Mouse (Mus musculus): ENCODE data around the gene Gdf15.

The Gdf15 gene

DNA sequence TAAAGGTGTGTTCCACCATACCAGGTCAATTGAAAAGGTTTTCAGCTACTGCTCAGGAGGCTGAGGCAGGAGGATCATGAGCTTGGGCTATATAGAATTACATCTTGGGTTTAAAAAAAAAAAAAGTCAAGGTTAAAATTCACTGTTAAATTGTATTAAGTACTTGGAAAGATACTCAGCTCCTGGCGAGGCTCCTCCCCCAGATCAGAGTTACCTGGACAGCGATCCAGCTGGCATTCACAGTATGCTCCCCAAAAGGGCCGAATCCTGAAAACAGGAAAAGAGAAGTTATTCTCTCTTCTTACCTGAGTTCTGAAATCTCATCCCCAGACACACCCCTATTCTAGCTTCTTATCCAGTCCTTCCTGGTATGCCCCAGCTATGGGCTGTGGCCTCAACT lies 25.0 kb upstream of the Gdf15 start:
- DNase-seq (ENCODE audit: low read depth, low spot score), result no peak

DNA sequence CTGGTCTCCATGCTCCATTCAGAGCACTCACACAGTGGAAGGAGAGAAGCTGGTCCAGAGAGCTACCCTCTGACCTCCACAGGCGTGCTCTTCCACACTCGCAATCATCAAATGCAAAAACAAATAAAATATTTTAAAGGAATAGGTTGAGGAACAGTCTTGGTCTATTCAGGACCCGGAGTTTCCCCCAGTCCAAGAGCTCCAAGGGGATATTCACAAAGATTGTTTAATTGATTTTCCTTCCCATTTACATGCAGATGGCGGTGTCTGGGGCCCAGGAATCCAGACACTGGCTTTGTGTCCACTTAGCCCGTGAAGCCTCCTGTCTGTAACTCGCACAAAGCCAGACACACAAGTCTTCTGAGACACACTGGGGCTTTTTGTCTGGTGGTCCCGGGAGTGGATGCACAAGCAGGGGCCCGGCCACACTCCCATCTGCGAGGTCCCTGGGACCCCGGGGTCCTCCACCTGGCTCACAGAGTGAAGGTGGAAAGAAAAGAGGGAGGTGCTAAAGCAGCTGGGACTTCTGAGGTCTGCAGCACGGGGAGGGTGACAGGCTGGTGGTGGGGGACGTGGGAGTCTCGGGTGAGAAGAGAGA lies 24.0 kb upstream of the Gdf15 start:
- DNase-seq (ENCODE audit: low read depth, low spot score), result no peak

DNA sequence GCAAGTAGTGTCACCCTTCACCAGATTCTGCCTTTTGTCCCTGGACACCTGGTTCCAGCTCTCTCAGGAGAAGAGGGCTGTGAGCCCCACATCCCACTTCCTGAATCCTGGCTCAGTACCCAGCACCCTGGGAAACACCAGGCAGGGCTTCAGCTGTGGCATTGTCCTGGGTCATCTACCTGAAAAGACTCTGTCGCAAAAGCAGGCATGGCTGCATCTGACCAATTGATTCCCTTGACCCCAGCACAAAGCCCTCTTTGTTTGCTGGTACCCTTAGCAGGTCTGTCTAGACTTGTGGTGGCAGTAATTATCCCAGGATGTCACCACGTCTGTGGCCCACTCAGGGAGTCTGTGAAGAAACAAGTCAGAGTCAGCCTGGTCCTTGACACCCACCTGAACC lies 23.2 kb upstream of the Gdf15 start:
- DNase-seq (ENCODE audit: low read depth, low spot score), result no peak

DNA sequence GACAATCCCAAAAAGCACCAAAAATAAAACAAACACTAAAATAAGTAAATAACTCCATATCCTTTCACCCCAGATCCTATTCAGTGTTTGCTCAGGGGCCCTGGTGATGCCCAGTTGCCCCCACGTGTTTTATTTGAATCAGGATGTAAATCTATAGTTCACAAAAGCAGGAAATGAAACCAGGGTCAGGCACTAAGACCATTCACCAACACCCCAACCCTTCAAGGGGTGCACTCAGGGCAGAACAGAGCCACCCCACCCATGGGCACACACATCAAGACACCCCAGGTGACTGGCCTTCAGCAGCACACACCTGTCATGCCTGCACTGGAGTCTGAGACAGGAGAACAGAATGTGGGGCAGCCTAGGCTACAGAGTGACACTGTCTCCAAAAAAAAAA lies 21.9 kb upstream of the Gdf15 start:
- no peak for DNase-seq (ENCODE audit: low read depth, low spot score)

DNA sequence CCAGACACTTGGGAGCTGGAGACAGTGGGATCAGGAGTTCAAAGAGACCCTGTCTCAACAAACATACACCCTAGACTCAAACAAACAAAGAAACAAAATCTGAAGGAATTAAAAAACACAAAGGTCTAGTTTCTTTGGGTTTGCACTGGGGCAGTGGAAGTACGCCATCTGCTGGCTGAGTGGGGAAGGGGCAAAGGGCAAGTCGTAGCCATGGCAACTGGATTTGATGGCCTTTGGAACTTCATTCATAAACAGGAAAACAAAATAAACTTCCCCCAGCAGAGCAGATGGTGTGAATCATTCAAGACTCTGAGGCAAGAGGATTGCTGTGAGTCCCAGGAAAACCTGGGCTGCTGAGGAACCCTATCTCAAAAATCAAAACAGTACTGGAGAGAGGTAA lies 21.0 kb upstream of the Gdf15 start:
- no peak for DNase-seq (ENCODE audit: low read depth, low spot score)

DNA sequence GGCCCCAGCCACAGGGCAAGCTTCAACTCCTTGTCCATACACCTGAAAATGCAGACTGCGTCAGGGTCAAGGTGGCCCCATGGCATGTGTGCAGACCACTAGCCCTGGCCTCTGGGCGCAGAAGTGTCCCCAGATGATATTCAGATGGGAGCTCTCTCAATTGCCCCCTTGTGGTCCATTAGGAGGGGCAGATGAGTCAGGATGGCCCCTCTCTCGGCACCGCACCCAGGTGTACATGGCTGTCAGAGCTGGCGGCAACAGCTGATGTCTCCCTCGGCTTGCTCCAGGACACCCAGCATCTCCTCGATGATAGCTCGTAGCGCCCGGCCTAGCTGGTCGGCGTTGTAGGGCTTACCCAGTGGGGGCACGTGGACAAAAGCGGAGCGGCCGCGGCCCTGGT lies 18.1 kb upstream of the Gdf15 start:
- DNase-seq (ENCODE audit: low read depth, low spot score), result no peak

DNA sequence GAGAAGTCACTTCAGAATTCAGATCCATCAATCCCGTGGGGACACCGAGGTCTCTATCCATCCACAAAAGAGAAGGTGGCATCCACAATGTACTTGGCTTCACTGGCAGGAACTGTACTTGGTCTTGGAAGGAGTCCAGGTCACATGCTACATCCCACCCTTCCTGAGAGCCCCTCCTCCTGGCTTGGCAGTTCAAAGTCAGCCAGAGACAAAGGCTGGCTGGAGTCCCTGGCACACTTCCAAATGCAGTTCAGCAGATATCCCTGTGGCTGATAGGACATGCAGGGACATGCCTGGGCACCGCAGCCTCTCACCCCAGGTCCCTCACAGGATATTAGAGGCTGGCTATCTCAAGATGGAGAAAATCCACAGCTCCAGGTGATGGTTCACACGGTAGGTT lies 17.1 kb upstream of the Gdf15 start:
- no peak for DNase-seq (ENCODE audit: low read depth, low spot score)

DNA sequence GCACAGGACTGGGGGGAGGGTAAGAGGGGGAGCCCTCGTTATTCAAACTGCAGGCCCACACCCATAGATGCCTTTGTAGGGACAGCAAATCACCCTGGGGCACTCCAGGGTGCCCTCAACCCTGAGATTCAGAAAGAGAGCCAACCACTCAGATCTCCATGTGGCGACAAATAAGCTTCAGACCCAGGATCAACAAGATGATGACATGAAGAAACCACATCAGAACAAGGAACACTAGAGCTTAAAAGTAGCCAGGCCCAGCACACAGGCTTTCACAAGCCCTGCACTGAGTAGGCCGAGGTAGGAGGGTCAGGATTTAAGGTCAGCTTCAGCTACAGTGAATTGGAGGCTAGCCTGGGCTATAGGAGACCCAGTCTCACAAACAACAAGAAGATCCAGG lies 16.7 kb upstream of the Gdf15 start:
- DNase-seq (ENCODE audit: low read depth, low spot score), result no peak

DNA sequence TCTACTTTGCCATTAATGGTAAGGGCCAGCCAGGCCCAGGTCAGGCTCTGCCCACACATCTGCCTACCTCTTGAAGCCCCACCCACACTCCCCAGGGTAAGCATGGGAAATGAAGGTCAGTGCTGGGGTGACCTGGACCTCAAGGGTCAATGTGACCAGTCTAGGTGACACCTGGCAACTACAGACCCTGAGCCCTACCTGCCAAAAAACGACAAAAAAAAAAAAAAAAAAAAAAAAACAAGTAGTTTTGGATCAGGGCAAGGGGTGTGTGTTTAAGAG lies 15.8 kb upstream of the Gdf15 start:
- DNase-seq (ENCODE audit: low read depth, low spot score), result no peak

DNA sequence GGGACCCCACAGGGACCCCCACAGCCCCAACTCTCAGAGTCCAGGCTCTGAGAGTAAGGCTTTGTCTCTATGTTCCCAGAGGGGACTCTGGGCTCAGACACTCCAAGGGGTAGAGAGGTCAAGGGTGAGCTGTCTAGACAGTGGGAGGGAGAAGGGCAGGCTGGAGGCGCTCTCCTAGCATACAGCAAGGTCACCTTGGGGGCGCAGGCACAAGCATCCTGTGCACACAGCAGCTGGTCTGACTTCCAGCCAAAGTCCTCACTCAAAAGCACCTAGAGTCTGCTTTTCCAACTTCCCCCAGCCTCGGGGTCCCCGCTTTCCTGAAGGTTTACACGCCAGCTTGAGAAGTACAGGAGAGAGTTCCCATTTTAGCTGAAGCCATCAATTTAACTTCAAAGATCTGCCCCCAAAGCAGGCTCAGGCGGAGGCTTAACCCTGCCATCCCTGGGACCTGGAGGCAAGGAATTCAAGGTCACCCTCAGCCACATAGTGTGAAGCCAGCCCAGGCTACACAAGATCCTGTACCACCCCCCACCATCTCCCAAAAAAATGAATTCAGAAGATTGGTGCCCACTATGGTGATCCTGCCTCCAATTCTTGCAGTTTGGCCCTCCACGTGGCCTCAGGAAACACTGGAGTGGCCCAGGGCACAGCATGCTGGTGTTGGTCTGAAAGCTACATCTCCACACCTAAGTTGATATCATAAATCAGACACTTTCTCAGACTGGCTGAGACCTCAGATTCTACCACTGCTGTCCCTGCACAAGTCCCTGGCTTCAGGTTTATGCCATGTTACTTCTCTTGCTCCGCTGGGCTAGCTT lies 15.3 kb upstream of the Gdf15 start:
- no peak for DNase-seq (ENCODE audit: low read depth, low spot score)

DNA sequence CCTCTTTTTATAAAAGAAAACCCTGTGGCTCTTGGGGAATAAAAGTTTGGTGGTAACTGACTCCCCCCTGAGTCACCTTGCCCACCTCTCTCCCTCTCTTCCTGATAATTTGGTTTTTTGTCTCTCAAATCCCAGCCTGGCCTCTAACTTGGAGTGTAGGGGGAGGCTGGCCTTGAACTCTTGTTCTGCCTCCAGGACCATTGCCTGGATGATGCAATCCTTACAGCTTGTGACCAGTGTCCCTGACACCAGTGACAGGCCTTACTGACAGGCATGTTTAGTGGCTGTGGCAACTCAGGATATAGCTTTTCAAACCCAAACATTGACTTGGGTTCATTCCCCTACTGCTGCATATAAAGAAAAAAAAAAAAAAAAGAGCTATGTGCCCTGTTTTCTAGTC lies 14.5 kb upstream of the Gdf15 start:
- DNase-seq (ENCODE audit: low read depth, low spot score), result no peak

DNA sequence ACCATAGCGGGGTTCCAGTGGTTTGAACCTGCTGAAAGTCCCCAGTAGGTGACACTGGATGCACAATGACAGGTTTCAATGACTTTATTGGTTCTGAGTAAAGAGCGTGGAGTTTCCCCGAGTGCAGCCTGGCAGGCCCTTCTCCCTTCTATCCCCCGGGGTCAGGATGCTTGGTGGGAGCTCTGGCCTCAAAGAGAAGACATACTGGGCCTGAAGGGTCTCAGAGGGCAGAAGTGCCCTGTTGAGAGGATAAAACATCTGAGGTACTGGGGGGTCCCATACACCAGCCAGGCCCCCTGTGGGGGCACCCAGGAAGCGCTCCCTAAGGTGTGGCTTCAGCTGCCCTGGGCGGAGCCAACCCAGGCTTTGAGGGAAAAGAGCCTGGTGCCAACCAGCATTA lies 14.1 kb upstream of the Gdf15 start:
- no peak for DNase-seq (ENCODE audit: low read depth, low spot score)

DNA sequence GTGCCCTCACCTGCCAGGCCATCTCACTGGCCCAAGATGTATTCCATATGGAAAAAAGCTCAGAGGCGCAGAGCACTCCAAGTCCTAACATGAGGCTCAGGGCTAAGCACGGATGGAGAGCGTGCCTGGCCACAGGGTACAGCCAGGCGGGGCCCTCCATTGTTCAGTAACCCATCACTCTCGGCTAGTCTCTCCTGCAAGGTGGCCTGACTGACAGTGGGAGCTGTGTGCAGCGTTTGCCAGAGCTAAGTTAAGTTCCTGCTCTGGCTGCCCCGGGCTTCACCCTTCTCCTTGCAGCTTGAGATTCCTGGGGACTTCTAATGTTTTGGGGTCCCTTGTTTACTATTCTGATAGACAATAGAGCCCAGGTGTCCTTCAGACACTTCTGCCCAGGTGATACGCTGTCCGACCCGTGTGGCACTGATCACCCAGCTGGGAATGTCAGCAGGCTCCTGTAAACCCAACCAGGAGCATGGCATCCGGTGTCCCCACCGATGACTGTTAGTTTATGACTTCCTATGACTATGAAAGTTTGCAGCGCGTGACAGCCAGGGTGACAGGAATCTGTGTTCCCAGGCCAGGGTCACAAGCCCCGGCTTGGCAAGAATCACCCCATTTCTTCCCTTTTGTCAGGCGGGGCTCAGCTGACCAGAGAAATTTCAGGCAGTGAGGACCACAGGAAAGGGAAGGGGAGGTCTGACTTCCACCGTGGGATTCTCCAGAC lies 13.4 kb upstream of the Gdf15 start:
- DNase-seq (ENCODE audit: low read depth, low spot score), result no peak

DNA sequence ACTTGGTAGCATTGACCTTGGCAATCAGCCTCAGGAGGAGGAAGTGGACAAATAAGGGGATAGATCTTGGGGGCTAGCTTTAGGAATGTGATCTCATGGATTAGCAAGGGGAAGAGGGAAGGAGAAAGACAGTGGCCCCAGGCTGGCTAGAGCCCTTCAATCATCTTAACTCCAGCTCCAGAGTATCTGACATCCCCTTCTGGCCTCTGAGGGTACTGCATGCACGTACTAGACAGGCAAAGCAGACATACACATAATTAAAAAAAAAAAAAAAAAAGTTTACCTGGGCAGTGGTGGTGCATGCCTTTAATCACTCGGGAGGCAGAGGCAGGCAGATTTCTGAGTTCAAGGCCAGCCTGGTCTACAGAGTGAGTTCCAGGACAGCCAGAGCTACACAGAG lies 11.8 kb upstream of the Gdf15 start:
- DNase-seq (ENCODE audit: low read depth, low spot score), result no peak

DNA sequence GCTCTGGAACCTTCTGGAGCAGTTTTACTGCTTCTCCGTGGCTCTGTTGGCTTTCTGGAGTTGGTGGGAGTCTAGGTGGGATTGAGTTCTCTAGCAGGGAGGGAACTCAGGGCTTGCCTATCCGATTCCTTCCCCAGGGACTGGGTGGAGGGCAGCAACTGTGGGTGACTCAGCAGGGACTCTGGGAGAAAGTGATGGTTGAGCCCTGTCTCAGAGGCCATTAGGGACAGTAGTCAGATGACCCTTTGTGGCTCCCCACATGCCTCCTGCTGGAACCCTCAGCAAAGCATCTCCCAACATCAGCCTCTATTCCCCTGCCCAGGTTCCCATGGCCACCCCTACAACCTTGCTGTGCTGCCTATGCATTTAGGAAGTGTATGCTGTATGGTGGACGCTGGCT lies 10.8 kb upstream of the Gdf15 start:
- no peak for DNase-seq (ENCODE audit: low read depth, low spot score)

DNA sequence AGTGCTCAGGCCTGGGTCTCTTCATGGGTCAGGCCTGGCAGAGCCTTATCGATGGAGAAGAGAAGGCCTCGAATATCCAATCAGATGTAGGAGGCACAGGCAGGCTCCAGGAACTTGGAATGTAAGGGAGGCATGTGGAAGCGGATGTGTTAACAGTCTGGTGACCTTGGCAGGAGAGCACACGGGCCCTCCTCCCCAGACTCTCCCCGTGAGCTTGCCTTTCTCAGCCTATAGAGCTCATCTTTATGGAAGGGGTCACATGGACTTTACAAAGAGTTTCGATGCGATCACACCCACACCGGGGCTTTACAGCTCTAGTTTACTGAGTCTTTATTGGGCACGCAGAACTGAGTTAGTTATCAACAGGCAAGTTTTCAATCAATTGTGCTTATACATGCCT lies 6.5 kb upstream of the Gdf15 start:
- no peak for DNase-seq (ENCODE audit: low read depth, low spot score)

DNA sequence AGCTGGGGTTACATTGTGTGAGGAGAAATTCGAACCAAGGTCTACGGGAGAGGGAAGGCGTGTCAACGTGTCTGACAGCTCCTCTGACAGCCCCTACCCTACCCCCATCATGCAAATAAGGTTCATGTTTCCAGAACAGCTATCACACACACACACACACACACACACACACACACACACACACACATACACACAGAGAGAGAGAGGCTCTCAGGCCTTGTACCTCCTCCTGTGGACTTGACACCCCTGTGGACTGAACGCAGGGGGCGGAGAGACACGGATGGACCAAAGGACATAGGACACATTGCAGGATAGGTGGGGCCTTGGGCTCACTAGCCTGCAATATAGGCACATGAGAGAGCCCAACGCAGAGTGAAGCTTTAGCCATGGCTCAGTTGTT lies 4.6 kb upstream of the Gdf15 start:
- DNase-seq (ENCODE audit: low read depth, low spot score), result no peak

DNA sequence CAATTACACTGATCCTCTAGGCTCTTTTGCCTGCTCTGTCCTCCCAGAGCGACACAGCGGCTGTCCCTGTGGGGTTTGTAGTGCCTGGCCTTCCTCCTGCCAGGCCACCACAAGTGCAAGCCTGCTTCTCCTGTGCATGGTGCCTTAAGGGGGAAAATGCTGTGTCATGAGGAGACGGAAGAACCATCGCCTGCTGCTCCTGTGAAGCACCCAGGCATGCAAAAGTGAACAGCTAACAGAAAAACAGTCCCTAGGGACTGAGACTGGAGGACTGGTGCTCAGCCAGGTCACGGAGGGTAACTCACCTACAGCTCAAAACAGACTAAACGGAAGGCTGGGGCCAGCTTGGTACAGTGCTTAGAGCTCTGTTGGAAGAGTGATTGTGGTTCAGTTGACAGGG lies 3.3 kb upstream of the Gdf15 start:
- DNase-seq (ENCODE audit: low read depth, low spot score), result no peak

DNA sequence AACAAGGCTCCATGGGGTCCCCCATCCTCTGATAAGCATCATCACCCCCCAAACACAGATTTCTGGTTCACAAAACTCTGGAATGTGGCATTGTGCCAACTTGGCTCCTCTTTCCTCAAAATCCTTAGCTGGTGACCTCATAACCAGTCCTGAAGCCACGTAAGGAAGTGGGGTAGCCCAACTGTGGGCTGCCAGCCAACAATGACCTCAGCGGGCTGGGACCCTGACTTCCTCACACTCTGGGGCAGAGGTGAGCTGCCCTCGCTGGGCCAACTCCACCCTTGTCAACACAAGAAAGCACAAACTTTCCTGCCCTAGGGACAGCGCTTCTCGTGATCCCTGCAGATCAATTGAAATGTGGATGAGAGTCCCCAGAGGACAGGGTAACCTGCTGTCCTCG lies 1.8 kb upstream of the Gdf15 start:
- no peak for DNase-seq (ENCODE audit: low read depth, low spot score)

DNA sequence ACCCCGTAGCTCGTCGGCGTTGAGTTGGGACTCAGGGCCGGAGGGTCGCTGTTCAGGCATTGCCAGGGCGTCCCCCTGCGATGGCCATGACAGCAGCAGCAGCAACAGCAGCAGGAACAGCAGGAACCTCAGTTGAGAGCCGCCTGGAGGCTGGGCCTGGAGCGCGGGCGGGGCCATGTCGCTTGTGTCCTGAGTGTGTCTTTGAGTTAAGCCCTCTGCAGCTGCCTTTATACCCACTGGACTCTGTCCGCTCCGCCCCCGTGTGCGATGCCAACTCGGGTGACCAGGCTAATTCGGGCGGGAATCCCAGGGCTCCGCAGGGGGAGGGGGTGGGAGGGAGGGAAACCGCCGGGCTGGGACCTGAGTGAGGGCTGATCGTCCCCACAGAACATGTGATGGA lies 820 bp downstream of the Gdf15 start:
- no peak for DNase-seq (ENCODE audit: low read depth, low spot score)

DNA sequence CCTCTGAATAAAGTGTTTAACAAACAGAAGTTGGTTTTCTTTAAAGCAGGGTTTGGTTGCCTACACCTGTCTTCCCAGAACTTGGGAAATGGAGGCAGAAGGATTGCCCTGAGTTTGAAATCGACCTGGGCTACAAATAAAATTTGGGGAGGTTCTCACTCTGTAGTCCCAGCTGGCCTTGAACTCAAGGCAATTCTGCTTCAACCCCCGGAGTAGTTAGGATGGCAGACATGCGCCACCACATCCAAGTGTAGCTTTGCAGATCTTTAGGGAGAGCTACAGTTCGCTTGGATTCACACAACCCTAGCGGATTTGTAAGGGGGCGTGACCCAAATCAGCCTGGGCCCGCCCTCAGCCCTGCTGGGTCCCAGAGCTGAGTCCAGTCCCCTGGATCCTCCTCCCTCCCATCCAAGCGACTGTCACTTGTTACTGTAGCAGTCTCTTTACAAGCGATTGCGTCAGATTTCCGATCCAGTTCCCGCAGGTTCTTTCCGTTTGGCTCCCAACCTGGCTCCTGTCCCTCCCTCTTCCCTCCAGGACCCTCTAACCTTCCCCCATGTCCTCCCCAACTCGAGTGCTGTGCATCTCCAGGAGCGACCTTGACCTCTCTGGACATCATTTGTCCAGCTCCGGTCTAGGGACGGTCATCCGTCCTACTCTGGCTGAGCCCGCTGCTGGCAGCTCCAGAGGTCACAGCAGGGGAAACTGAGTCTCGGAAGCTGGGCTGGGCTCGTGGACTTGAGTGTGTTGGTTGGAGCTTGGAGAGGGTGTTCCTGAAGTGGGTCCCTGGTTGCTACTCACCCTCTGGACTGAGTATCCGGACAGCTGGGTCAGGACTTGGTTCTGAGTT lies 1.5 kb downstream of the Gdf15 start:
- no peak for DNase-seq (ENCODE audit: low read depth, low spot score)

All from retina, adult 2 months (tissue).